Mouse (Mus musculus) hindbrain, embryonic 11.5 days (tissue): ENCODE measurements at regions not wholly inside any gene's neighbourhood (a gene's known extent, or its start where the extent isn't known, plus 50 kb on each side); places are given as distances from the start of the nearest gene placed in this dataset.
A peak's percentile ranks its signal among the peaks of the same experiment; 100 is the strongest.
"Not testable (repeated sequence)": the region's sequence is repeated elsewhere in the genome, so short reads cannot be mapped to it uniquely, and the experiment has no call there.

Source experiments
- ATAC-seq: fragments of 200-750 bp; cut with Nextera tagmentation; 2 replicates; pipeline ENCODE4 v1.8.0; 2017; ENCODE audit warnings: mild to moderate bottlenecking, moderate TSS enrichment, moderate library complexity; ENCODE audit not compliant: low FRiP score
- DNase-seq: peaks from one replicate; pipeline ENCODE4 v3.0.0-alpha.2; 2015; ENCODE audit warnings: low spot score
- H3K27ac ChIP-seq: fragments of 300-500 bp; sonication (generic); 2 replicates; pipeline ENCODE4 v1.5.1; 2014; ENCODE audit warnings: mild to moderate bottlenecking, low read depth, low read length
- H3K27me3 ChIP-seq: fragments of 300-500 bp; sonication (generic); 2 replicates; pipeline ENCODE4 v1.6.1; 2014; ENCODE audit warnings: mild to moderate bottlenecking, low read length, moderate library complexity, mixed read lengths; ENCODE audit not compliant: control insufficient read depth, insufficient read depth
- H3K36me3 ChIP-seq: fragments of 300-500 bp; sonication (generic); 2 replicates; pipeline ENCODE4 v1.6.1; 2014; ENCODE audit warnings: mild to moderate bottlenecking, low read length, moderate library complexity, mixed read lengths; ENCODE audit not compliant: control insufficient read depth, insufficient read depth
- H3K4me1 ChIP-seq: fragments of 300-500 bp; sonication (generic); replicated peaks from 2 replicates; pipeline ENCODE4 v1.6.1; 2014; ENCODE audit warnings: low read length, mixed read lengths; ENCODE audit not compliant: control insufficient read depth, insufficient read depth
- H3K4me2 ChIP-seq: fragments of 300-500 bp; sonication (generic); replicated peaks from 2 replicates; pipeline ENCODE4 v1.6.1; 2014; ENCODE audit warnings: mild to moderate bottlenecking, low read depth, low read length
- H3K4me3 ChIP-seq: fragments of 300-500 bp; sonication (generic); 2 replicates; pipeline ENCODE4 v1.5.1; 2014; ENCODE audit warnings: low read depth, low read length
- H3K9ac ChIP-seq: fragments of 300-500 bp; sonication (generic); 2 replicates; pipeline ENCODE4 v1.6.1; 2014; ENCODE audit warnings: low read depth, low read length
- H3K9me3 ChIP-seq: fragments of 300-500 bp; sonication (generic); 2 replicates; pipeline ENCODE4 v1.6.1; 2016; ENCODE audit warnings: low read length; ENCODE audit not compliant: control insufficient read depth
- WGBS: fragments of 180-500 bp; shearing (Covaris S2); extraction: QIAGEN DNeasy Blood & Tissue Kit; methylation state at CpG from one replicate; pipeline ENCODE4 v1.1.7; 2014; 5-methylcytosine and 5-hydroxymethylcytosine counted together

- Histone ChIP-seq H3K27me3 (no peaks in the 10 kb centered on the region), H3K4me1 (no peaks in the 10 kb centered on the region), H3K4me2 (no peak overlapping the region), H3K4me3 (no peak overlapping the region), H3K27ac (no peak overlapping the region), H3K9me3 (no peaks in the 10 kb centered on the region), H3K9ac (no peak overlapping the region), H3K36me3 (no peaks in the 10 kb centered on the region)
- ATAC-seq = no peak
- 45% methylated on average over 1 of the region's 1 CpGs for WGBS
- no peak for DNase-seq
Observed at GRCm38 (mm10) chr11:91342629-91343028, 234.7 kb downstream of the Kif2b start.

GRCm38 (mm10) chr11:91333056-91333455 is 244.3 kb downstream of the Kif2b start:
- WGBS = 80% methylated on average over 3 of the region's 3 CpGs
- DNase-seq (no peak), ATAC-seq (no peak)
- Histone ChIP-seq H3K27me3 (no peaks in the 10 kb centered on the region), H3K36me3 (no peaks in the 10 kb centered on the region), H3K9me3 (no peaks in the 10 kb centered on the region), H3K9ac (no peak overlapping the region), H3K4me2 (no peak overlapping the region), H3K4me3 (no peak overlapping the region), H3K27ac (no peak overlapping the region), H3K4me1 (no peaks in the 10 kb centered on the region)

DNA sequence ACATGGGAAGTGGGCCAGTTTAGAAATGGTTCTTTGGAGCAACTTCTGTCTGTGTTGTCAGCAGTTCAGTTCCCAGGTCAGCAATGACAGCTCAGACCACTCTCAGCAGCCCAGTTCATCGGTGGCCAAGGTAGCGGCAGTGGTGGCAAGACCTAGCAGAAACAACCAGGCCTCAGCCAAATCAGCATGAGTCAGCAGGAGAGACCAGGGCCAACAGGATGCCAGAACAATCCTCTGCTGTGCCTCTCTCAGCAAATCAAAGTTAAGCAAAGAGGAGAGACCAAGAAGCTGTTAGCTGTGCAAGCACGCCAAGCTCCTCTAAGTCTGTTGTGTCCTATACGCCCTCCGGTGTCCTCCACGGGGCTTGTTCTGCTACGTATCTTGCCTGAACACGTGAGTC is 249.8 kb downstream of the Kif2b start:
- ATAC-seq = no peak
- WGBS = 92% methylated on average over 8 of the region's 8 CpGs
- H3K9me3 ChIP-seq = no peaks in the 10 kb centered on the region
- no peak overlapping the region for H3K4me3 ChIP-seq
- no peak for DNase-seq
- no peak overlapping the region for H3K4me2 ChIP-seq
- no peaks in the 10 kb centered on the region for H3K27me3 ChIP-seq
- no peaks in the 10 kb centered on the region for H3K36me3 ChIP-seq
- no peak overlapping the region for H3K27ac ChIP-seq
- H3K9ac ChIP-seq = no peak overlapping the region
- no peaks in the 10 kb centered on the region for H3K4me1 ChIP-seq

DNA sequence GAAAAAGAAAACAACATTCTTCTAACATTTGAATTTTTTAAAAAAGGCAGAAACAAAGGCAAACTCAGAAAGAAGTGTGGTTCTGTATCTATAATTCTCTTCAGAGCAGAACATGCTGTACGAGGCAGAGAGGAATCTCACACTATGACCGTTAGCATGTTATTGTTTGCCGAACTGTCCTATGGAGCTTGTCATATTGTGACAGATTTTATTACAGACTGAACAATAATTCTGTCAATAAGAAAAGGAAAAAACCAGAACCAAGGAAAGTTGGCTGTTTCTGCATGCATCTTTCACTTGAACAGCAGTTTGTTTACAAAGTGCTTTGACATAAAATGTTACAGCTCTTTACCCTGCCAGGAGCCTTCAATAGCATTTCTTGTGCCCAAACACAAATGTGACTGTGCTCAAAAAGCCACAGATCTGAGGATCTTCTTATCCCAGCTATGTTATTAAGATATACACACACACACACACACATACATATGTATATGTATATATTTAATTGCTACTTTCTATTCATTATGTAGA is 267.1 kb downstream of the Kif2b start:
- no peak overlapping the region for H3K4me3 ChIP-seq
- no peaks in the 10 kb centered on the region for H3K4me1 ChIP-seq
- no peaks in the 10 kb centered on the region for H3K9me3 ChIP-seq
- 58% methylated on average over 3 of the region's 3 CpGs for WGBS
- H3K9ac ChIP-seq = no peak overlapping the region
- ATAC-seq = no peak
- DNase-seq = no peak
- H3K36me3 ChIP-seq = no peaks in the 10 kb centered on the region
- no peaks in the 10 kb centered on the region for H3K27me3 ChIP-seq
- H3K4me2 ChIP-seq = no peak overlapping the region
- H3K27ac ChIP-seq = no peak overlapping the region

GRCm38 (mm10) chr11:91289194-91290123 is 287.9 kb downstream of the Kif2b start:
- WGBS = 57% methylated on average over 10 of the region's 10 CpGs
- DNase-seq (peak; percentile 28), ATAC-seq (no peak)

GRCm38 (mm10) chr11:91286376-91286775 is 291.0 kb downstream of the Kif2b start:
- no peak for DNase-seq
- Histone ChIP-seq H3K4me1 (no peaks in the 10 kb centered on the region), H3K9me3 (no peaks in the 10 kb centered on the region), H3K27ac (no peak overlapping the region), H3K4me3 (no peak overlapping the region), H3K4me2 (no peak overlapping the region), H3K9ac (no peak overlapping the region), H3K36me3 (no peaks in the 10 kb centered on the region), H3K27me3 (no peaks in the 10 kb centered on the region)
- ATAC-seq = no peak

More at GRCm38 (mm10) chr11:91289194-91290123, 287.9 kb downstream of the Kif2b start:
- no peaks in the 10 kb centered on the region for H3K4me1 ChIP-seq
- no peak overlapping the region for H3K9ac ChIP-seq
- no peaks in the 10 kb centered on the region for H3K9me3 ChIP-seq
- H3K27ac ChIP-seq = no peak overlapping the region
- H3K4me2 ChIP-seq = no peak overlapping the region
- H3K36me3 ChIP-seq = no peaks in the 10 kb centered on the region
- H3K4me3 ChIP-seq = no peak overlapping the region
- H3K27me3 ChIP-seq = no peaks in the 10 kb centered on the region

DNA sequence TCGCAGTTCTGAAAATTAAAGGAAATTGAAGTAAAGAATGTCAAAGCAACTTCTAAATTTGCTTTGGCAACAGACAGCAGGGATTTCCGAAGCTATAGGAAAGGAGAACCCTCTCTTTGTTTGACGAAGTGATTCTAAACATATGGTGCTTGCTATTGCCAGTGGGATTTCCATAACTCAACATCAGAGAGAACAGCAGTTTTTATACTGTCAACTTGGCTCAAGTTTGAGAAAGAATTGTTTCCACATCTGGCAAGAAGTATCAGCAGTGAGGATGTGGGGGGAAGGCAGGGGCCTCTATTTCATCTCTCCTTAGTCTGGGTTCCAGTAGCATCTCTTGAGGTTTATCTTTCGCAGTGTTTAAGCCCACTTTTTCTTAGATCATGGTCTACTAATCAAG is 315.1 kb downstream of the Kif2b start:
- Histone ChIP-seq H3K9ac (no peak overlapping the region), H3K27me3 (no peaks in the 10 kb centered on the region), H3K27ac (no peak overlapping the region), H3K4me2 (no peak overlapping the region), H3K4me1 (no peaks in the 10 kb centered on the region), H3K9me3 (no peaks in the 10 kb centered on the region), H3K4me3 (no peak overlapping the region), H3K36me3 (no peaks in the 10 kb centered on the region)
- no peak for ATAC-seq
- 70% methylated on average over 4 of the region's 4 CpGs for WGBS
- DNase-seq = no peak

DNA sequence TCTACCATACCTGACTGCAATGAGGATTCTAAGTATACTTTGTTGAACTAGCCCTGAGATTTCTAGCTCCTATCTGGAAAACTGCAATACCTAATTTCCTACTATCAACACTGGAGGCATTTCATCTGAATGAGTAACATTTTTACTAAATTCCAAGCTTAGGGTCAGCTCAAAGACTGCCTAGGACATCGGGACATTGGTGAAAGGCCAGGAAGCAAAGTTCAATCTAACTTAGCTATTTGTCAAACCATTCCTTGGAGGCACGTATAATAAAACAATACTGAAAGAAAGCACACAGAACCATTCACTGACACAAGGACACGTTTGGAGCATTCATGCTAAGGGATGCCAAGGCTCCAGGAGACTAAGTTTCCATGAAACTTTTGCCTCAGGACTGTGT is 335.3 kb downstream of the Kif2b start:
- H3K4me1 ChIP-seq, DNase-seq, H3K27me3 ChIP-seq, H3K36me3 ChIP-seq, H3K4me3 ChIP-seq, H3K27ac ChIP-seq, H3K4me2 ChIP-seq, ATAC-seq, H3K9me3 ChIP-seq, H3K9ac ChIP-seq: not testable (repeated sequence)
- WGBS = 81% methylated on average over 3 of the region's 3 CpGs

DNA sequence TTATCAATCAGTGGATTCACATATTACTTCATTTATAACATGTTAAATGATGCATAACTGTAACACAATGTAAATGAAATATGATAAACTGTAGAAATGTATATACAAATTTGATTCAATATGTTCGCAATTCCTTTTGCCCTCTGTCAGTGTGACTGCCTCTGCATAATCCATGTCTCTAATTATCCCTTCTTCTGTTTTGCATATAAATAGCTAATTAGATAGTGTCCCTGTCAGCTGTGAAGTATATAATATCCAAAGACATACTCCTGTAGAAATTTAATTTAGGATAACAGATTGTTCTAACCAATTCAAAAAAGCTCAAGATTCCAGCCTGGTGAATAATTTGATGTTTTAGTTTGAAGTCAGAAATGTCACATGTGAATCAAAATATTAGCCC is 361.2 kb downstream of the Kif2b start:
- 79% methylated on average over 1 of the region's 1 CpGs for WGBS
- ATAC-seq = no peak

More for the DNA sequence above, 361.2 kb downstream of the Kif2b start:
- Histone ChIP-seq H3K9me3 (no peaks in the 10 kb centered on the region), H3K9ac (no peak overlapping the region), H3K36me3 (no peaks in the 10 kb centered on the region), H3K27me3 (no peaks in the 10 kb centered on the region), H3K4me1 (no peaks in the 10 kb centered on the region), H3K4me2 (no peak overlapping the region), H3K4me3 (no peak overlapping the region), H3K27ac (no peak overlapping the region)
- no peak for DNase-seq
